Mouse (Mus musculus) heart, postnatal 25 days (tissue): ENCODE measurements around the gene Epx. TPM values are rescaled to one million over a fixed set of nuclear protein-coding genes. Genes with fewer than 3 reads are reported as not detected.

Source experiments
- DNase-seq: peaks from one replicate; pipeline ENCODE4 v3.0.0; 2022; ENCODE audit warnings: low spot score
- intact Hi-C: fragments of 180-260 bp; cut with DNase I; formaldehyde crosslinking; loops from one replicate; pipeline ENCODE4 v1.15.1; 2025
- total RNA-seq, 2 experiments: library from RNA; stranded (reverse); gene quantifications; 2 replicates each; pipeline ENCODE4 v1.2.3; 2021

Gene Epx
- total RNA-seq, 2 experiments from 2014 or later = not detected

GRCm38 (mm10) chr11:87846968-87847600 lies 28.3 kb downstream of the Epx start:
- intact Hi-C loops = no loop called here
- no peak for DNase-seq

- intact Hi-C loops = no loop called here
- DNase-seq = no peak
Observed at GRCm38 (mm10) chr11:87841436-87841835, 33.9 kb downstream of the Epx start.

- intact Hi-C loops = no loop called here
Observed at GRCm38 (mm10) chr11:87840676-87841075, 34.7 kb downstream of the Epx start.

GRCm38 (mm10) chr11:87828239-87828900 lies 47.0 kb downstream of the Epx start, which contains the start of gene Lpo:
Gene Lpo (minus strand): TSS chr11:87828289.
- intact Hi-C loops = no loop called here

More at GRCm38 (mm10) chr11:87840676-87841075, 34.7 kb downstream of the Epx start:
- DNase-seq = no peak

GRCm38 (mm10) chr11:87821502-87821901 lies 53.8 kb downstream of the Epx start:
- no peak for DNase-seq
- intact Hi-C loops = no loop called here

More at GRCm38 (mm10) chr11:87828239-87828900, 47.0 kb downstream of the Epx start, which contains the start of gene Lpo:
- no peak for DNase-seq

- intact Hi-C loops = loop anchor here (2.0 kb wide), 1 partner anchor 155 kb away; the partner anchor contains the start of gene Rnf43
- DNase-seq = no peak
Observed at GRCm38 (mm10) chr11:87817443-87817773, 57.9 kb downstream of the Epx start.

- no peak for DNase-seq
- intact Hi-C loops = loop anchor here (2.0 kb wide), 1 partner anchor 154 kb away; the partner anchor contains the start of gene Rnf43
Observed at GRCm38 (mm10) chr11:87816707-87817442, 58.5 kb downstream of the Epx start.

- no peak for DNase-seq
- intact Hi-C loops = no loop called here
Observed at GRCm38 (mm10) chr11:87814831-87815230, 60.5 kb downstream of the Epx start.

Other genes starting within 250 kb of the Epx start
- under 1 TPM; 0.20 to 0.21 TPM for gene Rnf43, start 212.8 kb downstream of the Epx start, total RNA-seq
- gene Supt4a, start 138.0 kb downstream of the Epx start, total RNA-seq = 10 to 100 TPM; 42.9 to 46.7 TPM
- under 1 TPM; 0.14 to 0.42 TPM for gene Tspoap1, start 115.0 kb downstream of the Epx start, total RNA-seq
- gene Mpo, start 82.0 kb downstream of the Epx start, total RNA-seq = not detected
- gene Lpo, start 47.2 kb downstream of the Epx start, total RNA-seq = not detected
- 1 to 10 TPM; 2.5 to 3.1 TPM for gene Mks1, start 22.3 kb downstream of the Epx start, total RNA-seq
- gene Olfr462, start 16.7 kb upstream of the Epx start, total RNA-seq = not detected
- not detected for gene Olfr463, start 21.9 kb upstream of the Epx start, total RNA-seq
- not detected for gene Olfr464, start 45.4 kb upstream of the Epx start, total RNA-seq
- gene Dynll2, start 112.0 kb upstream of the Epx start, total RNA-seq = 100 to 1,000 TPM; 350 to 375 TPM
- 100 to 1,000 TPM in 1 of 2 experiments, 10 to 100 TPM in 1; 95.4 to 116 TPM for gene Srsf1, start 171.8 kb upstream of the Epx start, total RNA-seq
- gene Vezf1, start 192.7 kb upstream of the Epx start, total RNA-seq = 10 to 100 TPM; 40.7 to 45.3 TPM
- 10 to 100 TPM; 50.4 to 55.1 TPM for gene Cuedc1, start 222.5 kb upstream of the Epx start, total RNA-seq